Mouse (Mus musculus) heart, adult 8-10 months (tissue): ENCODE measurements at regions not wholly inside any gene's neighbourhood (a gene's known extent, or its start where the extent isn't known, plus 50 kb on each side); places are given as distances from the start of the nearest gene placed in this dataset.

Source experiments
- DNase-seq: peaks from one replicate; pipeline ENCODE4 v3.0.0; 2022; ENCODE audit warnings: low spot score

- no peak for DNase-seq
Observed at GRCm38 (mm10) chr6:116896132-116896630, 179.5 kb upstream of the Tmem72 start.

DNA sequence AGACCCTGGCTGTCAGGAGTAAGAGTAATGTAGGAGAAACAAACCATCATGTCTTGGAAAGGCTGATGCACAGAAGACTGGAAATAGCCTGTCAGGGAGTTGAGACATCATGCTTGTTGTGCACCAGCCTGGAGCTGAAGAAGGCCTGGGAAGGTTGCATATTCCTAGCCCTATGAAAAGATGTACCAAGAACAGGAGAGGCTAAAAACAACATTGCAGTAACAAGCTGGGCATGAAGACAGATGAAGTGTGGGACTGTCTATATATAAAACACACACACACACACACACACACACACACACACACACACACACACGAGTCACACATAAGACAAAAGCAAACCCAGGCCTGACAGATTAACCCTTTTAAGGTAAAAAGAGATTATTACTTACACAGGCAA, 185.1 kb upstream of the Tmem72 start:
- no peak for DNase-seq

- no peak for DNase-seq
Observed at GRCm38 (mm10) chr6:116902371-116902770, 185.7 kb upstream of the Tmem72 start.

DNA sequence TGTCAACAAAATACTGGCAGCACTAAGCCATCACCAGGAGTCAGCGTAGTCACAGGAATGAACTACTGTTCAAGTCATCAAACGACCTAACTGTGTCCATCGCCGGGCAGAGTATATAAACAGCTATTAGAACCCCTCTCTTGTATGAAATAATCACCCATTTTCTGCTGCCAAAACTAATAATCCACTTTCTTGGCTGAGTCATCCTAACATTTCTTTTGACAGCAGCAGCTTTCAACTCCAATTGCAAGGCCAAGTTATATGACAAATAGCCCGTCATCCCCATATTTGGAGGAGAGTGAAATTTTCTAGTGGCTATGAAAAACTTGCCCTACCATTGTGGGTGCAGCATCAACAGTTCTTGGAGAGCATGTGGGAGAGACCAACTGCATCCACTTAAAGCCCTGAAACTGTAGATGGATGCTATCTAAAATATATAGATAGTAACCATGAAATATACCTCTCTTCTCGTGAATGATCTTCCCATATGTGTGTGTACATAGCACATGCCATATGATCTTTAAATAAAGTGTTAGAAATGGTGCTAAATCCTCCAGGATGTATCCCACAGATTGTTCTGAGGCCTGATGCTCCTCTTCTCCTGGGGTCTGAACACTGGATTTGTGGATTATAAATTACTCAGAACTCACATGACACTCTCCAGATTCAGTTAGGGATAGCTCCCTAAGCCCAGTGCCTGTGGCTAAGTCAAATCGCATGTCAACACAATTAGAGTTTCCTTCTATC, 189.9 kb upstream of the Tmem72 start:
- no peak for DNase-seq

DNA sequence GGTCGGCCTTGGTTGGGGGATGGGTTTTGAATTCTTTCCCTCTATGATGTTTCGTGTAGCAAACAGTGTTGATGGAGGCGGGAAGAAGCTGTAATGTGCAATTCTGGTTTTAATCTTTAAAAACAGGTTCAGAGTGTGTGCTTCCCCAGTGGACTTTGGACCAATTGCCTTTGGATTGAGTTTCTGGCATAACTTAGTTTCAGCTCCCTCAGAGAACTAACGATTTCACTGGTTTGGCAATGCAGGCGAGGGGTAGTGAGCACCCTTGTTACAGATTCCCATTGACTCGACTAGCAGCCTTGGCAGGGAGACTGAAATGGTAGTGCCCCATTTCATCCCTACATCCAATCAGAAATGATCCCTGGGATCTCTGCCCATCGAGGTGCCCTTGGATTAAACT, 193.9 kb upstream of the Tmem72 start:
- DNase-seq, result no peak

- no peak for DNase-seq
Observed at GRCm38 (mm10) chr6:116912161-116912560, 195.4 kb upstream of the Tmem72 start.

DNA sequence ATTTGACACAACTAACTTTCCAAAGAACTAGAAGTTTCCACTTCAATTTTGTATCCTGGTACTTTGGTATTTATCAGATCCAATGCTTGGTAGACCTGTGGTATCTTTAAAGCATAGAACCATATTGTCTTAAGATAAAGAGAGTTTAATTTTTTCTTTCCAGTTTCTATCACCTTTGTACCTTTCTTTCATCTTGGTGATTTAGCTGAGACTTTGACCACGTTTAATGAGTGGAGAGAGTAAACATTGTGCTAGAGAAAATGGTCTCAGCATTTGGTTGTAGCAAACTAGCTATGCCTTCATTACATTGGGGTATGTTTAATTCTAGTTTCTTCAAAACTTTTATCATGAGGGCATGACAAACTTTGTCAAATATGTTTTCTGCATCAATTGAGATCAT, 197.4 kb upstream of the Tmem72 start:
- no peak for DNase-seq

GRCm38 (mm10) chr6:116935024-116935423, 218.3 kb upstream of the Tmem72 start:
- DNase-seq, result no peak

GRCm38 (mm10) chr6:116941576-116941975, 224.9 kb upstream of the Tmem72 start:
- DNase-seq, result no peak

DNA sequence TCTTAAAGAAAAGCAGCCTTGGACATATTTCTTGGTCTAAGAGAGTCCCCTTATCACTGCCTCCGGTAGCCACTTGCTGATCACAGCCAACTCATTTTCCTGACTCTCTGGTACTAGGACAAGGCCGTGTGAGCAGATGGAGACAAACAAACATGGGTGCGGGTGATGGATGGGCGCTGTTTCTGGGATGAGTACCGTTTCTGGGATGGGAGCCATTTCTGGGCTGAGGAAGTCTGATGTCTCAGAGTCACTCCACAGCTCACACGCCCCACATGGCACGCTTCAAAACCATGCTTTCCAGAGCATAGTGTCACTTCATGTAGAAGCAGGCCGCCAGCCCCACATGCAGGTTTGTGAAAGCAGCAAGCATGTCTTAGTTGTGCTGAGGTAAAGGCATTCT, 225.6 kb upstream of the Cxcl12 start:
- no peak for DNase-seq

DNA sequence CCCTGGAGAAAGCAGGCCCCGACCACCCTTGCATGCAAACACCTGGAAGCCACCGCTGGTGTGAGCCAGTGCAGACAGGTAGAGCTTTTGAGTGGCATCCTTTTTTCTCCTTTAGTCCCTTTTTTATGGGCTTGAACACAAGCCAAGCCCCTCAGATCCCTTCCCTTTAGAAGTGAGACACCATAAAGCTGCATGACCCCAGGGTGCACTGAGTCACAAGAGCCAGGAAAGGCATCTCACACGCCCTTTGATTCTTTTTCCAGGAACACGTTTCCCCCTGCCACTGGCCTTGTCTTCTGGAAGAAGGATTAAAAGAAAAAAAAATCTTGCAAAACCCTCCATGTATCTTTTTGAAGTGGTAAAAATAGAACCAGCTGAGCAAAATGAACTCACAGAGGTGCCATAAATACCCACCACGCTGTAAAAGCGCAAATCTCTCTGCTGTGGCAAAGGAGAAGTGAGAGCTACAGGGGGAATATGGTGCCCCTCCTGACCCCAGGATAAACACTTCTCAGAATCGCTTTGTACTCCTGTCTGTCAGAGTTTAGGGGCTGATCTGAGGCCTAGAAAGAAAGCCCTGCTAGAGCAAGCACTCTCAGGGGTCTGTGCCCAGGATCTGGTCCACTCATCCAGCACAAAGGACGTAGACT, 222.1 kb upstream of the Cxcl12 start:
- no peak for DNase-seq

DNA sequence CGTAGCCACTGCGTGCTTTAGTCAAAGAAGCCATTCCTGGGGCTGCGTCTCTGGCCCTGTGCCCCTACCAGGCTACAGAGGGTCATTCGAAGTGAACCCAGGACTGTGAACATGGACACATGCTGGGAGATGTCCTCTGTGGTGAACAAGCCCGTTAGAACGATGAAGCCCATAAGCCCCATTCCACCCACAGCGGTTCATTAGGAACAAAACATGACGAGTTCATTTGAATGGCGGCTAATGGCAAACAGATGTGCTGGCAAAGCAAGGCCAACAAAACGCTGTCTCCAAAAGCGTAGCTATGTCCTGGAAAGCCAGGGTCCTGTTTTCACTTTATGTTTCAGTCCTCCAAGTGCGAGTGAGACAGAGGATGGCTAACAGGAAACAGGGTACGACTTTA, 208.7 kb upstream of the Cxcl12 start:
- DNase-seq, result no peak

GRCm38 (mm10) chr6:116960641-116961040, 207.7 kb upstream of the Cxcl12 start:
- no peak for DNase-seq

DNA sequence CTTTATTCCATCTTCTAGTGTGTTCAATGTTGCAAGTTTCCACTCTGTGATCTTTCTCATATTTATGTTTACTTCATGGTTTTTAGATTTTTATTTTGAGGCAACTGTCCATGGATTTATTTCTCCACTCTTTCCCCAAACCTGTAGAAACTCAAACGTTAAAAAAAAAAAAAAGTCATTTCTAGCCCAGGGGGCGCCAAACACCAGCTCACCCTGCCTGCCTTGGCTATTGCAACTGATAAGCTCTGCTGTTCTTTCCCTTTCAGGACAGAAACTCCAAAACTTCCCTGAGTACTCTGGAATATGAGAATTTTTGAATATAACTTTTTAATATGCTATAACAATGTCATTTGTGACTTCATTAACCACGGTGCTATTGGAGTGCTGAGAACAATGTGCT, 201.9 kb upstream of the Cxcl12 start:
- DNase-seq, result no peak

- no peak for DNase-seq
Observed at GRCm38 (mm10) chr6:116969381-116969910, 198.9 kb upstream of the Cxcl12 start.

- DNase-seq, result no peak
Observed at GRCm38 (mm10) chr6:116974841-116975240, 193.5 kb upstream of the Cxcl12 start.

GRCm38 (mm10) chr6:116980349-116980995, 187.9 kb upstream of the Cxcl12 start:
- DNase-seq, result peak; percentile 13

DNA sequence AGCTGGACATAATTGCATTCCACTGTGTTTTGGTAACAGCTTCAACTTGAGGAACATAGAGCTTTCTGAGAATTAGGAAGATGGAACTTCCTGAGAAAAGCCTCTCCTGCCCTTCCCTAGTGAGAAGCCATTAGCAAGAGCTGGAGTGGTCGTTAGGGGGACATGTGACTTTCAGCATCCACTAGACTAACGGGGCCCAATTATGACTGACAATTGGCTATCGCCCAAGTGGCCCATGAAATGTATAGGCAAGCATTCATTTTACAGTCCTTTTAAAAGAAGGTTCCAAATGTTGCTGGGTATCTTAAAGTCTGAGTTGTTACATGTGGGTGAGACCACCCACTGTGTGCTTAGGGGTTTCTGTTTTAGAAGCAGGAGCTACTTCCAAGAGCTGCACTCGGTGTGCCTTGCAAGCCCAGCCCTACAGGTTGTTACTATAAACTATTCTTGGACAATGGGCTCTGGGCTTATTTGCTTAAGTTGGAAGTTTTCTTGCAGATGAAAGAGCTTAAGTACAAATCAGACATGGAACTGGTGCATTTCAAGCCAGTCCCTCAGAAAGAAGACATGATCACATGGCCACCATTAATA, 183.1 kb upstream of the Cxcl12 start:
- DNase-seq, result no peak

DNA sequence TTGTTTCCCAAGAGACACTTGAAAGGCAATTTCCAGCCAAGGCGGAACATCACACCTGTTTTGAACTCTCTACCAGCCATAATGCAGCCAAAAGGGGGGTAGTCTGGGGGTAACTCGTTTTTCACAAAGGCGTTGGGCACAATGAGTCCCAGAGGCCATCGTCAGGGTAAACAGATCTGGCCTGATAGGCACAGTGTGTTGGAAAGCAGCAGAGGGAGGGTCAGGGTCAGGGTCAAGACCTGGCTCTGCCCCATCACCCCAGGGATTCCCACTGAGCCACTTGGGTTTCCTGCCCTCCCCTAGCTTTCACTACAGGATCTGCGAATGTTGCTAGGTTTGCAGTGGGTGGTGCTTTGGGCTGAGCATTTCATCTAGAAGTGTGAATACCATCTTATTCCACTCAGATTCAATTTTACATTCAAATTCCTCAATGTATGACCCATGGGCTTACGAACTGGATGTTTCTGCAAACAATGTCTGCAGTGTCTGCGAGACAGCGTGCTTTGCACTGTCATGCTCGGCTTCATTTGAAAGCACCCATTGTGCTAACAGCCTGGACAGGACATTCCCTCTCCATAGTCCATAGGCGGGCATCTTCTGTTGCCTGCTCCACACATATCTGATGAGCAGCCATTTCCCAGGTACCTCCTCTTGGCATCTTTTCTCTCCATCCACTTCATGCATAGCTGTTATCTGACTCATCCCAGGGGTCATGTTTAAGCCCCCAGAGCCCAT, 181.9 kb upstream of the Cxcl12 start:
- no peak for DNase-seq

DNA sequence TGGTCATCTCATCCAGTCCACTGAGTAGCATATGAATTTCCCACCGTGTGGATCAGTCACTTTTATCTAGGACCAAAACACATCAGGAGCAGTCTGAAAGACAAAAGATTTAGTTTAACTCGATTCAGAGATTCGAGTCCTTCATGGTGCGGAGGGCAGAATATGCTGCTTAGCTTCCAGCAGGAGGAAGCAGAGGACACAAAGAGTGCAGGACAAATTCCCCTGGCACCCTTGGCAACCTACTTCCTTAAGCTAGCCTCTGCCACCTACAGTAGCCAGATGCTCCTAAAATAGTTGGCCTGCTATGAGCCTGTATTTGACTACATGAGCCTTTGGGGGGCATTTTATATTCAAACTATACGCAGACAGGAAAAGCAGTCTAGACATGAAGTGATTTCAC, 181.1 kb upstream of the Cxcl12 start:
- no peak for DNase-seq

- no peak for DNase-seq
Observed at GRCm38 (mm10) chr6:116998948-116999682, 169.2 kb upstream of the Cxcl12 start.
